Mouse (Mus musculus) thymus, adult 18-20 months (tissue): ENCODE data around the gene Akr1c18.
A peak's percentile ranks its signal among the peaks of the same experiment; 100 is the strongest.
"Not testable (repeated sequence)": the region's sequence is repeated elsewhere in the genome, so short reads cannot be mapped to it uniquely, and the experiment has no call there.

Source experiments
- DNase-seq, 2 experiments: peaks; one replicate each; pipeline ENCODE4 v3.0.0; 2022; ENCODE audit warnings: mixed read lengths in 2 of 2

The Akr1c18 gene

GRCm38 (mm10) chr13:4150518-4150917 lies at the start of gene Akr1c18:
Gene Akr1c18 (minus strand): TSS chr13:4150654.
- no peak for DNase-seq

GRCm38 (mm10) chr13:4192511-4192910 lies 42.1 kb upstream of the Akr1c18 start:
- DNase-seq: no peak

GRCm38 (mm10) chr13:4190904-4191303 lies 40.5 kb upstream of the Akr1c18 start, which contains the start of gene Akr1c13:
Gene Akr1c13 (plus strand): TSS chr13:4191150.
- DNase-seq: peak in 1 of 2 experiments; percentile 4

GRCm38 (mm10) chr13:4188174-4188573 lies 37.7 kb upstream of the Akr1c18 start:
- no peak for DNase-seq

GRCm38 (mm10) chr13:4186641-4187411 lies 36.4 kb upstream of the Akr1c18 start:
- not testable (repeated sequence) for DNase-seq

GRCm38 (mm10) chr13:4183116-4183515 lies 32.7 kb upstream of the Akr1c18 start:
- no peak for DNase-seq

- DNase-seq: not testable (repeated sequence)
These were observed 30.9 kb upstream of the Akr1c18 start for GRCm38 (mm10) chr13:4181321-4181720.

- DNase-seq: no peak
These were observed 22.5 kb upstream of the Akr1c18 start for GRCm38 (mm10) chr13:4172978-4173377.

GRCm38 (mm10) chr13:4168006-4168405 lies 17.6 kb upstream of the Akr1c18 start:
- no peak for DNase-seq

- no peak for DNase-seq
These were observed 4.8 kb upstream of the Akr1c18 start for GRCm38 (mm10) chr13:4155286-4155685.

GRCm38 (mm10) chr13:4153593-4153992 lies 3.1 kb upstream of the Akr1c18 start:
- no peak for DNase-seq

GRCm38 (mm10) chr13:4152908-4153307 lies 2.5 kb upstream of the Akr1c18 start:
- DNase-seq: no peak

GRCm38 (mm10) chr13:4144261-4144660 lies 6.2 kb downstream of the Akr1c18 start:
- DNase-seq: no peak

- no peak for DNase-seq
These were observed 17.4 kb downstream of the Akr1c18 start for GRCm38 (mm10) chr13:4133070-4133469.

GRCm38 (mm10) chr13:4131721-4132120 lies 18.7 kb downstream of the Akr1c18 start:
- DNase-seq: no peak

- no peak for DNase-seq
These were observed 19.1 kb downstream of the Akr1c18 start for GRCm38 (mm10) chr13:4131317-4131716.

GRCm38 (mm10) chr13:4129100-4129499 lies 21.4 kb downstream of the Akr1c18 start:
- no peak for DNase-seq

- DNase-seq: not testable (repeated sequence)
These were observed 24.6 kb downstream of the Akr1c18 start for GRCm38 (mm10) chr13:4125846-4126245.

GRCm38 (mm10) chr13:4124471-4124870 lies 26.0 kb downstream of the Akr1c18 start:
- DNase-seq: not testable (repeated sequence)

GRCm38 (mm10) chr13:4123146-4123545 lies 27.3 kb downstream of the Akr1c18 start:
- DNase-seq: no peak

- DNase-seq: no peak
These were observed 31.1 kb downstream of the Akr1c18 start for GRCm38 (mm10) chr13:4119181-4119904.

GRCm38 (mm10) chr13:4110281-4111188 lies 39.9 kb downstream of the Akr1c18 start:
- DNase-seq: no peak

- no peak for DNase-seq
These were observed 47.7 kb downstream of the Akr1c18 start for GRCm38 (mm10) chr13:4102721-4103120.
